Mouse (Mus musculus) megakaryocyte, embryonic 14.5 days (primary cell): ENCODE results near the gene Hrh1.

ENCODE experiments used
- FLI1 ChIP-seq: IDR thresholded peaks from 2 replicates; pipeline ENCODE4 v1.6.1; 2012; ENCODE audit warnings: low read length, inconsistent platforms, mixed read lengths
- GATA1 ChIP-seq: IDR thresholded peaks from 3 replicates; pipeline ENCODE4 v1.6.1; 2012; ENCODE audit warnings: mixed read lengths, low read length, inconsistent platforms, borderline replicate concordance

DNA sequence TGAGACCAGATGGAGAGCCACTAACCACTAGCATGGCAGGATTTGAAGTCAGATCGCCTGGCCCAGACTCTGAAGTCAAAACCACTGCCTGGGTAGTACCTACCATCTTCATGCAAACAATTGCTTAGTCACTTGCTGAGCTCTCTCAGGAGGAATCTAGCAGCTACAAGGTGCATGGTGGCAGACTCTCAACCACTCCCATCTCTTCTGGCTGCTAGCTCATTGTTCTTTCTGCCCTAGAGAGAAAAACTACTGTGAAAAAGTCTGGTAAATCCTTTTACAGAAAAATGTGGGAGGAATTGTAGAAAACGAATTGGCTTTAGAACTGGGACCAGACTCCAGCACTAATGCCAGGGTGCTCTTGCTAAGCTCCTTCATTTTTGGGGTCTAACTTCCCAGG is 7.6 kb upstream of the Hrh1 start:
- no peak for TF ChIP-seq GATA1
- TF ChIP-seq FLI1 = no peak
